Mouse (Mus musculus): ENCODE data around the gene Tfdp1. TPM values are rescaled to one million over a fixed set of nuclear protein-coding genes. Genes with fewer than 3 reads are reported as not detected.
"Not testable (repeated sequence)": the region's sequence is repeated elsewhere in the genome, so short reads cannot be mapped to it uniquely, and the experiment has no call there.

Gene Tfdp1
- 10 to 100 TPM; 34.4 to 43.9 (median 38.3) TPM for total RNA-seq (2022)

- peak; percentile 48 for DNase-seq (ENCODE audit: low spot score)
Measured at GRCm38 (mm10) chr8:13338255-13338860, at the start of gene Tfdp1. Gene Tfdp1, plus strand, starts transcription at chr8:13338751.

- DNase-seq (ENCODE audit: low spot score), result peak; percentile 72
Measured at GRCm38 (mm10) chr8:13292364-13292763, 46.2 kb upstream of the Tfdp1 start.

GRCm38 (mm10) chr8:13293677-13294470 lies 44.7 kb upstream of the Tfdp1 start:
- no peak for DNase-seq (ENCODE audit: low spot score)

- no peak for DNase-seq (ENCODE audit: low spot score)
Measured at GRCm38 (mm10) chr8:13299571-13299970, 39.0 kb upstream of the Tfdp1 start.

- DNase-seq (ENCODE audit: low spot score), result no peak
Measured at GRCm38 (mm10) chr8:13301036-13301435, 37.5 kb upstream of the Tfdp1 start.

GRCm38 (mm10) chr8:13305459-13305858 lies 33.1 kb upstream of the Tfdp1 start:
- DNase-seq (ENCODE audit: low spot score), result no peak

- no peak for DNase-seq (ENCODE audit: low spot score)
Measured at GRCm38 (mm10) chr8:13305884-13306283, 32.7 kb upstream of the Tfdp1 start.

- no peak for DNase-seq (ENCODE audit: low spot score)
Measured at GRCm38 (mm10) chr8:13306309-13306909, 32.1 kb upstream of the Tfdp1 start.

GRCm38 (mm10) chr8:13306916-13307315 lies 31.6 kb upstream of the Tfdp1 start:
- no peak for DNase-seq (ENCODE audit: low spot score)

GRCm38 (mm10) chr8:13314922-13315321 lies 23.6 kb upstream of the Tfdp1 start:
- DNase-seq (ENCODE audit: low spot score), result no peak

GRCm38 (mm10) chr8:13316671-13317070 lies 21.9 kb upstream of the Tfdp1 start:
- DNase-seq (ENCODE audit: low spot score), result no peak

- DNase-seq (ENCODE audit: low spot score), result no peak
Measured at GRCm38 (mm10) chr8:13326598-13326997, 12.0 kb upstream of the Tfdp1 start.

GRCm38 (mm10) chr8:13334671-13335070 lies 3.9 kb upstream of the Tfdp1 start:
- no peak for DNase-seq (ENCODE audit: low spot score)

- DNase-seq (ENCODE audit: low spot score), result not testable (repeated sequence)
Measured at GRCm38 (mm10) chr8:13337245-13337644, 1.3 kb upstream of the Tfdp1 start.

- no peak for DNase-seq (ENCODE audit: low spot score)
Measured at GRCm38 (mm10) chr8:13337678-13338077, 873 bp upstream of the Tfdp1 start.

- DNase-seq (ENCODE audit: low spot score), result no peak
Measured at GRCm38 (mm10) chr8:13338901-13339645, 522 bp downstream of the Tfdp1 start.

GRCm38 (mm10) chr8:13339646-13339990 lies 1.1 kb downstream of the Tfdp1 start:
- no peak for DNase-seq (ENCODE audit: low spot score)

GRCm38 (mm10) chr8:13340650-13341049 lies 2.1 kb downstream of the Tfdp1 start:
- DNase-seq (ENCODE audit: low spot score), result no peak

- DNase-seq (ENCODE audit: low spot score), result no peak
Measured at GRCm38 (mm10) chr8:13342340-13342739, 3.8 kb downstream of the Tfdp1 start.

- no peak for DNase-seq (ENCODE audit: low spot score)
Measured at GRCm38 (mm10) chr8:13343134-13343533, 4.6 kb downstream of the Tfdp1 start.

GRCm38 (mm10) chr8:13350052-13350451 lies 11.5 kb downstream of the Tfdp1 start:
- peak; percentile 29 for DNase-seq (ENCODE audit: low spot score)

GRCm38 (mm10) chr8:13351593-13351992 lies 13.0 kb downstream of the Tfdp1 start:
- DNase-seq (ENCODE audit: low spot score), result no peak
